Mouse (Mus musculus) liver, embryonic 16.5 days (tissue): ENCODE measurements at regions not wholly inside any gene's neighbourhood (a gene's known extent, or its start where the extent isn't known, plus 50 kb on each side); places are given as distances from the start of the nearest gene placed in this dataset.

Experiments used
- ATAC-seq: fragments of 200-750 bp; cut with Nextera tagmentation; 2 replicates; pipeline ENCODE4 v1.8.0; 2017; ENCODE audit warnings: low read depth, mild to moderate bottlenecking, moderate number of reproducible peaks, moderate library complexity
- H3K27ac ChIP-seq: fragments of 300-500 bp; sonication (generic); 2 replicates; pipeline ENCODE4 v1.5.1; 2014; ENCODE audit warnings: mild to moderate bottlenecking, low read length
- H3K27me3 ChIP-seq: fragments of 300-500 bp; sonication (generic); 2 replicates; pipeline ENCODE4 v1.6.1; 2014; ENCODE audit warnings: low read depth, low read length, mixed read lengths; ENCODE audit not compliant: control insufficient read depth, insufficient read depth
- H3K36me3 ChIP-seq: fragments of 300-500 bp; sonication (generic); 2 replicates; pipeline ENCODE4 v1.6.1; 2014; ENCODE audit warnings: mild to moderate bottlenecking; ENCODE audit not compliant: control insufficient read depth, insufficient read depth
- H3K4me1 ChIP-seq: fragments of 300-500 bp; sonication (generic); 2 replicates; pipeline ENCODE4 v1.6.1; 2014; ENCODE audit warnings: low read depth, low read length, mixed read lengths; ENCODE audit not compliant: control insufficient read depth
- H3K4me2 ChIP-seq: fragments of 300-500 bp; sonication (generic); 2 replicates; pipeline ENCODE4 v1.6.1; 2014; ENCODE audit warnings: low read depth, low read length, mixed read lengths
- H3K4me3 ChIP-seq: fragments of 300-500 bp; sonication (generic); 2 replicates; pipeline ENCODE4 v1.5.1; 2014; ENCODE audit warnings: low read depth, mild to moderate bottlenecking, low read length
- H3K9ac ChIP-seq: fragments of 300-500 bp; sonication (generic); 2 replicates; pipeline ENCODE4 v1.6.1; 2014; ENCODE audit warnings: low read depth, low read length
- H3K9me3 ChIP-seq: fragments of 300-500 bp; sonication (generic); replicated peaks from 2 replicates; pipeline ENCODE4 v1.6.1; 2016; ENCODE audit warnings: low read length; ENCODE audit not compliant: control insufficient read depth
- WGBS: fragments of 180-500 bp; shearing (Covaris S2); extraction: QIAGEN DNeasy Blood & Tissue Kit; methylation state at CpG from one replicate; pipeline ENCODE4 v1.1.7; 2014; ENCODE audit not compliant: insufficient replicate concordance; 5-methylcytosine and 5-hydroxymethylcytosine counted together

- H3K27ac ChIP-seq = no peak overlapping the region
- WGBS = 51% methylated on average over 3 of the region's 3 CpGs
- ATAC-seq = no peak
- no peaks in the 10 kb centered on the region for H3K27me3 ChIP-seq
- H3K9me3 ChIP-seq = no peaks in the 10 kb centered on the region
- H3K4me3 ChIP-seq = no peak overlapping the region
- H3K36me3 ChIP-seq = no peaks in the 10 kb centered on the region
- H3K9ac ChIP-seq = no peak overlapping the region
- H3K4me1 ChIP-seq = no peaks in the 10 kb centered on the region
- no peak overlapping the region for H3K4me2 ChIP-seq
These were observed 160.9 kb upstream of the Serpine2 start for GRCm38 (mm10) chr1:80021866-80022265.

GRCm38 (mm10) chr1:80018391-80019065, 157.5 kb upstream of the Serpine2 start:
- Histone ChIP-seq H3K36me3 (no peaks in the 10 kb centered on the region), H3K9me3 (no peaks in the 10 kb centered on the region), H3K27me3 (no peaks in the 10 kb centered on the region), H3K4me3 (no peak overlapping the region), H3K27ac (no peak overlapping the region), H3K4me1 (no peaks in the 10 kb centered on the region), H3K4me2 (no peak overlapping the region), H3K9ac (no peak overlapping the region)
- ATAC-seq = no peak
- 35% methylated on average over 11 of the region's 11 CpGs for WGBS

GRCm38 (mm10) chr1:80015474-80015873, 154.5 kb upstream of the Serpine2 start:
- no peak overlapping the region for H3K4me2 ChIP-seq
- 42% methylated on average over 5 of the region's 5 CpGs for WGBS
- H3K9me3 ChIP-seq = no peaks in the 10 kb centered on the region
- no peak overlapping the region for H3K9ac ChIP-seq
- H3K4me1 ChIP-seq = no peaks in the 10 kb centered on the region
- ATAC-seq = no peak
- no peak overlapping the region for H3K27ac ChIP-seq
- H3K36me3 ChIP-seq = no peaks in the 10 kb centered on the region
- H3K4me3 ChIP-seq = no peak overlapping the region
- H3K27me3 ChIP-seq = no peaks in the 10 kb centered on the region

- H3K27me3 ChIP-seq = no peaks in the 10 kb centered on the region
- no peaks in the 10 kb centered on the region for H3K4me1 ChIP-seq
- H3K4me2 ChIP-seq = no peak overlapping the region
- H3K27ac ChIP-seq = no peak overlapping the region
- H3K4me3 ChIP-seq = no peak overlapping the region
- no peaks in the 10 kb centered on the region for H3K36me3 ChIP-seq
- ATAC-seq = no peak
- 66% methylated on average over 2 of the region's 2 CpGs for WGBS
- H3K9me3 ChIP-seq = no peaks in the 10 kb centered on the region
- no peak overlapping the region for H3K9ac ChIP-seq
These were observed 153.6 kb upstream of the Serpine2 start for GRCm38 (mm10) chr1:80014586-80014985.

- no peaks in the 10 kb centered on the region for H3K4me1 ChIP-seq
- 35% methylated on average over 4 of the region's 4 CpGs for WGBS
- H3K27ac ChIP-seq = no peak overlapping the region
- H3K36me3 ChIP-seq = no peaks in the 10 kb centered on the region
- no peak overlapping the region for H3K4me2 ChIP-seq
- no peaks in the 10 kb centered on the region for H3K9me3 ChIP-seq
- no peak overlapping the region for H3K4me3 ChIP-seq
- H3K9ac ChIP-seq = no peak overlapping the region
- H3K27me3 ChIP-seq = no peaks in the 10 kb centered on the region
- no peak for ATAC-seq
These were observed 149.7 kb upstream of the Serpine2 start for GRCm38 (mm10) chr1:80010724-80011123.

- Histone ChIP-seq H3K9ac (no peak overlapping the region), H3K36me3 (no peaks in the 10 kb centered on the region), H3K4me3 (no peak overlapping the region), H3K4me1 (no peaks in the 10 kb centered on the region), H3K9me3 (no peaks in the 10 kb centered on the region), H3K27me3 (no peaks in the 10 kb centered on the region), H3K27ac (no peak overlapping the region), H3K4me2 (no peak overlapping the region)
- ATAC-seq = 0 out of 2 replicates have a peak, but pooled peaks have one; percentile 56
- WGBS = 63% methylated on average over 11 of the region's 11 CpGs
These were observed 138.1 kb upstream of the Serpine2 start for GRCm38 (mm10) chr1:79999081-79999480.

- Histone ChIP-seq H3K9ac (no peak overlapping the region), H3K9me3 (no peaks in the 10 kb centered on the region), H3K4me2 (no peak overlapping the region), H3K4me3 (no peak overlapping the region), H3K27me3 (no peaks in the 10 kb centered on the region), H3K36me3 (no peaks in the 10 kb centered on the region), H3K4me1 (no peaks in the 10 kb centered on the region), H3K27ac (no peak overlapping the region)
- ATAC-seq = no peak
- 75% methylated on average over 10 of the region's 10 CpGs for WGBS
These were observed 136.9 kb upstream of the Serpine2 start for GRCm38 (mm10) chr1:79997911-79998310.

GRCm38 (mm10) chr1:79997456-79997855, 136.5 kb upstream of the Serpine2 start:
- no peak for ATAC-seq
- Histone ChIP-seq H3K36me3 (no peaks in the 10 kb centered on the region), H3K4me3 (no peak overlapping the region), H3K4me1 (no peaks in the 10 kb centered on the region), H3K4me2 (no peak overlapping the region), H3K9ac (no peak overlapping the region), H3K9me3 (no peaks in the 10 kb centered on the region), H3K27ac (no peak overlapping the region), H3K27me3 (no peaks in the 10 kb centered on the region)
- 74% methylated on average over 6 of the region's 6 CpGs for WGBS

- Histone ChIP-seq H3K27me3 (no peaks in the 10 kb centered on the region), H3K4me2 (no peak overlapping the region), H3K9ac (no peak overlapping the region), H3K27ac (no peak overlapping the region), H3K4me3 (no peak overlapping the region), H3K36me3 (no peaks in the 10 kb centered on the region), H3K4me1 (no peaks in the 10 kb centered on the region), H3K9me3 (no peaks in the 10 kb centered on the region)
- WGBS = 48% methylated on average over 3 of the region's 3 CpGs
- no peak for ATAC-seq
These were observed 123.7 kb upstream of the Serpine2 start for GRCm38 (mm10) chr1:79984721-79985120.
